Mouse (Mus musculus): ENCODE measurements at regions not wholly inside any gene's neighbourhood (a gene's known extent, or its start where the extent isn't known, plus 50 kb on each side); places are given as distances from the start of the nearest gene placed in this dataset.

- DNase-seq, result no peak
- 90% methylated on average over 6 of the region's 6 CpGs for WGBS
Observed at GRCm38 (mm10) chr5:149345161-149345560, 66.4 kb upstream of the Medag start.

GRCm38 (mm10) chr5:149349685-149350084 is 61.9 kb upstream of the Medag start:
- no peak overlapping the region for H3K27ac ChIP-seq
- H3K9ac ChIP-seq (ENCODE audit: low read depth, low read length), result no peak overlapping the region
- H3K4me1 ChIP-seq (ENCODE audit: control insufficient read depth, insufficient read depth, low read length), result no peaks in the 10 kb centered on the region
- DNase-seq, result no peak
- H3K36me3 ChIP-seq (ENCODE audit: control insufficient read depth, insufficient read depth, low read length), result no peaks in the 10 kb centered on the region
- H3K79me2 ChIP-seq (replicated peaks; ENCODE audit: control insufficient read depth, insufficient read depth, low read length), result no peaks in the 10 kb centered on the region
- TF ChIP-seq CTCF (IDR thresholded peaks at IDR 0.05), result no peak
- no peak for TF ChIP-seq EP300 (IDR thresholded peaks at IDR 0.05; ENCODE audit: insufficient read depth, low read depth, low read length)
- TF ChIP-seq POLR2A (IDR thresholded peaks at IDR 0.05; ENCODE audit: insufficient read depth, low read depth, low read length), result no peak
- H3K27me3 ChIP-seq (ENCODE audit: control insufficient read depth, insufficient read depth, low read length), result no peaks in the 10 kb centered on the region
- H3K4me3 ChIP-seq, result no peak overlapping the region
- WGBS, result 86% methylated on average over 8 of the region's 8 CpGs
- intact Hi-C loops (cut with DNase I), result no loop called here

More at GRCm38 (mm10) chr5:149345161-149345560, 66.4 kb upstream of the Medag start:
- no peaks in the 10 kb centered on the region for H3K36me3 ChIP-seq (ENCODE audit: control insufficient read depth, insufficient read depth, low read length)
- no peak for TF ChIP-seq POLR2A (IDR thresholded peaks at IDR 0.05; ENCODE audit: insufficient read depth, low read depth, low read length)
- no peak for TF ChIP-seq EP300 (IDR thresholded peaks at IDR 0.05; ENCODE audit: insufficient read depth, low read depth, low read length)
- TF ChIP-seq CTCF (IDR thresholded peaks at IDR 0.05), result no peak
- H3K79me2 ChIP-seq (replicated peaks; ENCODE audit: control insufficient read depth, insufficient read depth, low read length), result no peaks in the 10 kb centered on the region
- no peak overlapping the region for H3K9ac ChIP-seq (ENCODE audit: low read depth, low read length)
- no peaks in the 10 kb centered on the region for H3K4me1 ChIP-seq (ENCODE audit: control insufficient read depth, insufficient read depth, low read length)
- intact Hi-C loops (cut with DNase I), result no loop called here
- H3K27me3 ChIP-seq (ENCODE audit: control insufficient read depth, insufficient read depth, low read length), result no peaks in the 10 kb centered on the region
- H3K4me3 ChIP-seq, result no peak overlapping the region
- H3K27ac ChIP-seq, result no peak overlapping the region

- Histone ChIP-seq H3K27ac (no peak overlapping the region), H3K79me2 (replicated peaks; ENCODE audit: control insufficient read depth, insufficient read depth, low read length) (no peaks in the 10 kb centered on the region), H3K4me3 (no peak overlapping the region), H3K36me3 (ENCODE audit: control insufficient read depth, insufficient read depth, low read length) (no peaks in the 10 kb centered on the region), H3K27me3 (ENCODE audit: control insufficient read depth, insufficient read depth, low read length) (no peaks in the 10 kb centered on the region), H3K9ac (ENCODE audit: low read depth, low read length) (no peak overlapping the region), H3K4me1 (ENCODE audit: control insufficient read depth, insufficient read depth, low read length) (no peaks in the 10 kb centered on the region)
- no peak for TF ChIP-seq POLR2A (IDR thresholded peaks at IDR 0.05; ENCODE audit: insufficient read depth, low read depth, low read length)
- TF ChIP-seq CTCF (IDR thresholded peaks at IDR 0.05), result no peak
- TF ChIP-seq EP300 (IDR thresholded peaks at IDR 0.05; ENCODE audit: insufficient read depth, low read depth, low read length), result no peak
- peak; percentile 64 to 71 for DNase-seq
- intact Hi-C loops (cut with DNase I), result no loop called here
- WGBS, result 18% methylated on average over 14 of the region's 14 CpGs
Observed at GRCm38 (mm10) chr5:149353039-149353655, 58.4 kb upstream of the Medag start.

GRCm38 (mm10) chr5:149354448-149355115 is 57.0 kb upstream of the Medag start:
- no peak for DNase-seq
- H3K36me3 ChIP-seq (ENCODE audit: control insufficient read depth, insufficient read depth, low read length), result no peaks in the 10 kb centered on the region
- intact Hi-C loops (cut with DNase I), result no loop called here
- H3K79me2 ChIP-seq (replicated peaks; ENCODE audit: control insufficient read depth, insufficient read depth, low read length), result no peaks in the 10 kb centered on the region
- H3K4me3 ChIP-seq, result no peak overlapping the region
- WGBS, result 68% methylated on average over 4 of the region's 4 CpGs
- no peaks in the 10 kb centered on the region for H3K27me3 ChIP-seq (ENCODE audit: control insufficient read depth, insufficient read depth, low read length)
- H3K27ac ChIP-seq, result no peak overlapping the region
- H3K9ac ChIP-seq (ENCODE audit: low read depth, low read length), result no peak overlapping the region
- H3K4me1 ChIP-seq (ENCODE audit: control insufficient read depth, insufficient read depth, low read length), result no peaks in the 10 kb centered on the region
- no peak for TF ChIP-seq CTCF (IDR thresholded peaks at IDR 0.05)
- TF ChIP-seq POLR2A (IDR thresholded peaks at IDR 0.05; ENCODE audit: insufficient read depth, low read depth, low read length), result no peak
- TF ChIP-seq EP300 (IDR thresholded peaks at IDR 0.05; ENCODE audit: insufficient read depth, low read depth, low read length), result no peak

- Histone ChIP-seq H3K9ac (ENCODE audit: low read depth, low read length) (no peak overlapping the region), H3K27ac (no peak overlapping the region), H3K79me2 (replicated peaks; ENCODE audit: control insufficient read depth, insufficient read depth, low read length) (no peaks in the 10 kb centered on the region), H3K4me1 (ENCODE audit: control insufficient read depth, insufficient read depth, low read length) (no peaks in the 10 kb centered on the region), H3K36me3 (ENCODE audit: control insufficient read depth, insufficient read depth, low read length) (no peaks in the 10 kb centered on the region), H3K4me3 (no peak overlapping the region), H3K27me3 (ENCODE audit: control insufficient read depth, insufficient read depth, low read length) (no peaks in the 10 kb centered on the region)
- WGBS, result 87% methylated on average over 7 of the region's 7 CpGs
- no peak for TF ChIP-seq CTCF (IDR thresholded peaks at IDR 0.05)
- no peak for TF ChIP-seq EP300 (IDR thresholded peaks at IDR 0.05; ENCODE audit: insufficient read depth, low read depth, low read length)
- TF ChIP-seq POLR2A (IDR thresholded peaks at IDR 0.05; ENCODE audit: insufficient read depth, low read depth, low read length), result no peak
- DNase-seq, result no peak
- intact Hi-C loops (cut with DNase I), result no loop called here
Observed at GRCm38 (mm10) chr5:149355131-149355530, 56.4 kb upstream of the Medag start.

- no peaks in the 10 kb centered on the region for H3K4me1 ChIP-seq (ENCODE audit: control insufficient read depth, insufficient read depth, low read length)
- no peak overlapping the region for H3K9ac ChIP-seq (ENCODE audit: low read depth, low read length)
- no peaks in the 10 kb centered on the region for H3K27me3 ChIP-seq (ENCODE audit: control insufficient read depth, insufficient read depth, low read length)
- no peak for DNase-seq
- 91% methylated on average over 1 of the region's 1 CpGs for WGBS
- H3K79me2 ChIP-seq (replicated peaks; ENCODE audit: control insufficient read depth, insufficient read depth, low read length), result no peaks in the 10 kb centered on the region
- H3K4me3 ChIP-seq, result no peak overlapping the region
- H3K36me3 ChIP-seq (ENCODE audit: control insufficient read depth, insufficient read depth, low read length), result no peaks in the 10 kb centered on the region
- TF ChIP-seq EP300 (IDR thresholded peaks at IDR 0.05; ENCODE audit: insufficient read depth, low read depth, low read length) (no peak), POLR2A (IDR thresholded peaks at IDR 0.05; ENCODE audit: insufficient read depth, low read depth, low read length) (no peak), CTCF (IDR thresholded peaks at IDR 0.05) (no peak)
- intact Hi-C loops (cut with DNase I), result no loop called here
- no peak overlapping the region for H3K27ac ChIP-seq
Observed at GRCm38 (mm10) chr5:149356970-149357369, 54.6 kb upstream of the Medag start.
